Comparison of ENCODE assay signal across 10 mouse cellular contexts in the genomic region with DNA sequence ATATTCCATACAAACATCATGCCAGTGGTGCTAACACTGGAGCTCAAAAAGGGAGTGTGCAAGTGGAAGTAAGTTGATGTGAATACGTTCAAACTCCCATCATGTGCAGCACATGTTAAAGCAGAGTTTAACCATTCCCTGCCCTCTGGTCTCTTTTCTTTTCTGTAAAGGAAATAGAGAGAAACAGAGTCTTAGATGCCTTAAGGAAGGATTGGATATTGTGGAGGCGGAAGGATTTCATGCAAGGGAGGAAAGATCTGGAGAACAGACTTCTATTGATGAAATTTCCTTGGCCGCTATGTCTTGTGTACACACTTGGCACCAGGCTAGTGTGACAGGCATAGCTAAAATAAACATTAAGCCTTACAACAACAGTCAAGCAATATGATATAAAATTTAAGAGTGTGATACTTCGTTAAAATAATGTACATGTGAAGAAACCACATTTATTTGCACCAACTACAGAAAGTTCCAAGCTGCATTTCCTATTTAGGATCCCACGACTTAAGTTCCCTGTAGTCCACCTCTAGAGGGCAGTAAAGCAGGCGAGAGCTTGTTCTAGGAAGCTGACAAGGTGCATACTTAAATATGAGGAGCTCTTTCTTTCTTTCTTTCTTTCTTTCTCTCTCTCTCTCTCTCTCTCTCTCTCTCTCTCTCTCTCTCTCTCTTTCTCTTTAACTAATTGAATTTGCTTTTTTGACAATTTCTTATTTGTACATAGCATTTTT.
DNase-seq lines count a peak whose midpoint lies in the region; ATAC-seq and TF ChIP-seq lines count a peak whose summit lies in the region.
"Had no signal": no experiment of that assay in that cellular context is flagged by ENCODE, and none has a peak within 500 bp of the region (broad histone marks: within the 10 kb centered on the region; RNA-seq: fewer than 3 reads in every experiment).

No protein-coding gene starts in this region.

- 37% methylated on average over 6 of the region's 6 CpGs for WGBS in intestine, postnatal 0 days
- 37% methylated on average over 6 of the region's 6 CpGs for WGBS in intestine, embryonic 16.5 days
- 10% methylated on average over 6 of the region's 6 CpGs for WGBS in forebrain, embryonic 15.5 days

- H3K4me1 ChIP-seq in intestine, postnatal 0 days (replicated peaks; ENCODE audit: control insufficient read depth, insufficient read depth, low read length) = no peaks in the 10 kb centered on the region
- no peaks in the 10 kb centered on the region for H3K4me1 ChIP-seq in intestine, embryonic 16.5 days (ENCODE audit: control insufficient read depth, insufficient read depth, low read length)
- H3K4me1 ChIP-seq in G1E (ENCODE audit: insufficient read depth, low read depth, low read length) = no peaks in the 10 kb centered on the region
- peaks cover 15% of the 10 kb centered on the region for H3K4me1 ChIP-seq in forebrain, embryonic 15.5 days
- H3K4me1 ChIP-seq: embryonic facial prominence, embryonic 15.5 days; limb, embryonic 13.5 days had no signal

- H3K27me3 ChIP-seq in intestine, postnatal 0 days (replicated peaks; ENCODE audit: control insufficient read depth, insufficient read depth, low read length) = no peaks in the 10 kb centered on the region
- no peaks in the 10 kb centered on the region for H3K27me3 ChIP-seq in intestine, embryonic 16.5 days (replicated peaks; ENCODE audit: control insufficient read depth, insufficient read depth, low read length)
- H3K27me3 ChIP-seq in G1E (ENCODE audit: insufficient read depth, low read length) = no peaks in the 10 kb centered on the region
- no peaks in the 10 kb centered on the region for H3K27me3 ChIP-seq in forebrain, embryonic 15.5 days
- H3K27me3 ChIP-seq: embryonic facial prominence, embryonic 15.5 days; limb, embryonic 13.5 days had no signal

- no peak overlapping the region for H3K9ac ChIP-seq in intestine, postnatal 0 days (ENCODE audit: low read depth, low read length)
- no peak overlapping the region for H3K9ac ChIP-seq in intestine, embryonic 16.5 days (ENCODE audit: low read depth, low read length)
- H3K9ac ChIP-seq in forebrain, embryonic 15.5 days (replicated peaks) = no peak overlapping the region
- H3K9ac ChIP-seq: embryonic facial prominence, embryonic 15.5 days; limb, embryonic 13.5 days had no signal

- no peak overlapping the region for H3K4me2 ChIP-seq in intestine, postnatal 0 days (replicated peaks; ENCODE audit: low read depth)
- no peak overlapping the region for H3K4me2 ChIP-seq in intestine, embryonic 16.5 days (ENCODE audit: low read depth, low read length)
- no peak overlapping the region for H3K4me2 ChIP-seq in forebrain, embryonic 15.5 days (replicated peaks)
- H3K4me2 ChIP-seq: embryonic facial prominence, embryonic 15.5 days; limb, embryonic 13.5 days had no signal

- no peaks in the 10 kb centered on the region for H3K9me3 ChIP-seq in intestine, postnatal 0 days (ENCODE audit: control insufficient read depth)
- no peaks in the 10 kb centered on the region for H3K9me3 ChIP-seq in intestine, embryonic 16.5 days (ENCODE audit: control insufficient read depth, low read length)
- H3K9me3 ChIP-seq in G1E (replicated peaks) = no peaks in the 10 kb centered on the region
- no peaks in the 10 kb centered on the region for H3K9me3 ChIP-seq in forebrain, embryonic 15.5 days
- H3K9me3 ChIP-seq: embryonic facial prominence, embryonic 15.5 days; limb, embryonic 13.5 days had no signal

- no peak for ATAC-seq in intestine, postnatal 0 days
- no peak for ATAC-seq in intestine, embryonic 16.5 days
- ATAC-seq in G1E (ENCODE audit: extremely low read depth, insufficient number of reproducible peaks, low FRiP score, poor library complexity, severe bottlenecking) = no peak; the same call in 1 of the 2 replicates
- ATAC-seq in forebrain, embryonic 15.5 days (replicated peaks) = peak; percentile 44; the same call in 1 of the 2 replicates
- ATAC-seq in megakaryocyte, adult 5-6 weeks (ENCODE audit: poor library complexity, severe bottlenecking) = no peak

- H3K36me3 ChIP-seq in intestine, postnatal 0 days (ENCODE audit: control insufficient read depth, insufficient read depth) = no peaks in the 10 kb centered on the region
- H3K36me3 ChIP-seq in intestine, embryonic 16.5 days (ENCODE audit: control insufficient read depth, insufficient read depth, low read length) = no peaks in the 10 kb centered on the region
- H3K36me3 ChIP-seq in G1E (replicated peaks) = no peaks in the 10 kb centered on the region
- no peaks in the 10 kb centered on the region for H3K36me3 ChIP-seq in forebrain, embryonic 15.5 days
- H3K36me3 ChIP-seq: embryonic facial prominence, embryonic 15.5 days; limb, embryonic 13.5 days had no signal

- H3K27ac ChIP-seq in intestine, postnatal 0 days (ENCODE audit: low read depth, low read length) = no peak overlapping the region
- H3K27ac ChIP-seq in intestine, embryonic 16.5 days (ENCODE audit: low read length) = no peak overlapping the region
- peak overlapping the region; percentile 83 for H3K27ac ChIP-seq in forebrain, embryonic 15.5 days (replicated peaks)
- H3K27ac ChIP-seq: embryonic facial prominence, embryonic 15.5 days; limb, embryonic 13.5 days had no signal

- DNase-seq in 3T3-L1 (ENCODE audit: low read depth, low spot score) = peak; percentile 49
- DNase-seq in G1E (ENCODE audit: low spot score) = peak; percentile 1
- peak; percentile 47 for DNase-seq in telencephalon, adult 2 months (ENCODE audit: low read depth, low spot score)
- DNase-seq in testis, postnatal 14 days (ENCODE audit: low spot score) = no peak

- peak; percentile 65 for TF ChIP-seq CTCF in intestine, postnatal 0 days (IDR thresholded peaks at IDR 0.05; ENCODE audit: low read depth)
- no peak for TF ChIP-seq CTCF in G1E (IDR thresholded peaks at IDR 0.05; ENCODE audit: low read depth, low read length)

- no peak overlapping the region for H3K4me3 ChIP-seq in intestine, postnatal 0 days (ENCODE audit: low read depth, low read length)
- H3K4me3 ChIP-seq in intestine, embryonic 16.5 days (ENCODE audit: low read length) = no peak overlapping the region
- H3K4me3 ChIP-seq in G1E (ENCODE audit: low read depth, low read length) = no peak overlapping the region
- H3K4me3 ChIP-seq in forebrain, embryonic 15.5 days = no peak overlapping the region
- H3K4me3 ChIP-seq: embryonic facial prominence, embryonic 15.5 days; limb, embryonic 13.5 days had no signal
